Mouse (Mus musculus) embryonic fibroblast, embryonic 13.5 days (primary cell): ENCODE data around the gene Pygo1.

Experiments used
- CTCF ChIP-seq: IDR thresholded peaks from 2 replicates; pipeline ENCODE4 v1.5.1; 2011; ENCODE audit warnings: mild to moderate bottlenecking, control low read depth, low read length, moderate library complexity, borderline replicate concordance; ENCODE audit not compliant: insufficient read depth
- POLR2A ChIP-seq: IDR thresholded peaks from 2 replicates; pipeline ENCODE4 v1.6.1; 2011; ENCODE audit warnings: low read depth, mild to moderate bottlenecking, control low read depth, low read length, moderate library complexity

DNA sequence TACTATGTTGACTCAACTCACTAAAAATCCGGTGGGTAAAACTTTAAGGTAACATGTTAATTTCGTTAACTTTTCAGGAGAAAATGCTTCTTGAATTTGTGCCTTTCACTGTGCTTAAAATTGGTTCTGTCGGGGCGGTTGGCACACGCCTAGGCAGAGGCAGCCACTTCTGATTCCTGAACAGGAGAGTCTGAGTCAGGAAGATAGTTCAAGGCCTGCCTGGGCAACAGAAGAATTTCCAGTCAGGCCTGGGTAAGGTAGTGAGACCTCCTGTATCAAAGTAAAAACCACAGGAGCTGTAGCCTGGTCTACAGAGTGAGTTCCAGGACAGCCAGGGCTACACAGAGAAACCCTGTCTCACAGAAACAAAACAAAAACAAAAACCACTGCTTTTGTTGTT is 67.1 kb downstream of the Pygo1 start:
- no peak for TF ChIP-seq CTCF
- TF ChIP-seq POLR2A: no peak
